Mouse (Mus musculus) cerebellum, adult 11-12 months (tissue): Measurements from ENCODE around the gene Ddx6.
"Not testable (repeated sequence)": the region's sequence is repeated elsewhere in the genome, so short reads cannot be mapped to it uniquely, and the experiment has no call there.

Experiments
- DNase-seq: peaks from one replicate; pipeline ENCODE4 v3.0.0; 2022

The Ddx6 gene

DNA sequence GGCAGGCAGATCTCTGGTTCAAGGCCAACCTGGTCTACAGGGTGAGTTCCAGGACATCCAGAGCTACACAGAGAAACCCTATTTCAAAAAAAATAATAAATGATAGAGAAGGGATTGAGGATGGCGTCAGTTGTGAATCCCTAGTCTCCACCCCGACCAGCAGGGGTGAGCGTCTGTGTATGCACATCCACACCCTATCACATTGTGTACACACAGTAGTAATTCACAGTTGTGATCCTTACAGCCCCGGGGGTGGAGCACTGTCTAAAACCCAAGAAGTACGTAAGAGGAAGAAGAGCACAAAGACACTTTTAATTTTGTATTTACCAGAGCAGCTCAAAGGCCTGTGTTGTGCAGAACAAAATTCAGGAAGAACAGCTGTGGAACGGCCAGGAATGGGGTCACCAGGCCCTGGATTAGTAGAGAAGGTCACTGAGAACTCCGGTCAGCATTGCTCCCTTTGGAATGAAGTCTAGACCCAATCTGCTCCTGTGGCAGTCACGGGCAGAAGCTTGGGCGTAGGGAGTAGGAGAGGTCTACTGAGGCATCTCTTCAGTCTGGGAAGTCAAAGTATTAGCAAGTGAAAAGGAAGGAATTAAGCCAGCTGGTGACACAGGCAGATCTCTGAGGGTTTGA lies 9.7 kb upstream of the Ddx6 start:
- DNase-seq, result no peak

DNA sequence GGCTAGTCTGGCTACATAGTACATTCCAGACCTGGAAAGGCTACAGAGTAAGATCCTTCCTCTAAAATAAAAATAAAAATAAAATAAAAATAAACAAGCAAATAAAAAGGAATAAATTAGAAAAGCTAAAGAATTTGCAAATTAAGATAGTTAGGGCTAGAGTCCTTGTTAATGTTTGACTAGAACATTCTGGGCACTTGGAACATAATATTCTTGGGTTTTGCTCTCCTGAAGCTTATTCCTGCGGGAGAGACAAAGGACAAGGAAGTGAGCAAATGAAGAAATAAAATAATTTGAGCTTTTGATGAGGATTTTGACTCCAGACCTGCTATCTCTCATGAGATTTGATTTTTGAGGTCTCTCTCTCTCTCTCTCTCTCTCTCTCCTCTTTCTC lies 9.2 kb upstream of the Ddx6 start:
- no peak for DNase-seq

DNA sequence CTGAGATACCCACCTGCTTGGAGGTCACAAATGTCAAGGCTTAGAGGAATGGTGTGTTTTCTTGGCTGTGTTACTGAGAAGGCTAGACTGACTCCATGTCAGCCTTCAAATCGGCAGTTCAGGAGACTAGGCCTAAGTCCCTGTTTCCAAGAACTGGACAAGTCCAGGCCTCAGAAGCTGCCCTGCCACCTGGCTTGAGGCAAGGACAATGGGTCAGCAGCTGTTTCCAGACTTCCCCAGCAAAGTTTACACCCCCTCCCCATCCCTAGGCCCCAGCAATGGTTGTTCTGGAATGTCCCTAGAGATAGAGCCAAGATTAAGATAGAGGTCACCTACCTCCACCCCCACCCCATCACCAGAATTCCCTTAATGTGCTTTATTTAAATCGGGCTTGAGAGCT lies 7.0 kb upstream of the Ddx6 start:
- no peak for DNase-seq

DNA sequence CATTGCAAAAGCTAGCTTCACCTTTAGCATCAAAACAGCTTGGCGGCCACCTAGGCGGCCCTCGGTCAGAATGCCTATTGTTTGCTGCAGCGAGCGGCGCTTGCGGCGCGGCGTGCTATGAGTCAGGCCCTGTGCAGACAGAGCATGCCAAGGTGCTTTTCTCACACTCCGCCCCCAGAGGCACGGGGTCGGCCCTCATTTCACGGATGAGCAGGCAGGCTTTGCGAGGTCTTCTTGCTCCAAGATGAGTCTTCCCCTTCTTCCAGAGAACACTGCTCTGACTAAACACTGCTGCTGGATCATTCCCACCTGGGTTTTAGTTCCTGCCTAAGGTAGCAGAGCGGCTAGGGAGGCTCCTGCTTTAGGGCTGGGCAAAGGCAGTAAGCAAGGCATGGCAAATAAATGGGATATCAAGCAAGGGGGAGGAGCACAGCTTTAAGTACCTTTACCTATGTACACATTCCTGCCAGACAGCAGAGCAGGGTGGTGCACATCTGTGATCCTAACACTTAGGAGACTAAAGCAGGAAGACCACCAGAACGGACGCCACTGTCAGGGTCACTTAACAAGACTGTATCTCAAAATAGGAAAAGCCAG lies 5.7 kb upstream of the Ddx6 start:
- DNase-seq, result peak; percentile 57

DNA sequence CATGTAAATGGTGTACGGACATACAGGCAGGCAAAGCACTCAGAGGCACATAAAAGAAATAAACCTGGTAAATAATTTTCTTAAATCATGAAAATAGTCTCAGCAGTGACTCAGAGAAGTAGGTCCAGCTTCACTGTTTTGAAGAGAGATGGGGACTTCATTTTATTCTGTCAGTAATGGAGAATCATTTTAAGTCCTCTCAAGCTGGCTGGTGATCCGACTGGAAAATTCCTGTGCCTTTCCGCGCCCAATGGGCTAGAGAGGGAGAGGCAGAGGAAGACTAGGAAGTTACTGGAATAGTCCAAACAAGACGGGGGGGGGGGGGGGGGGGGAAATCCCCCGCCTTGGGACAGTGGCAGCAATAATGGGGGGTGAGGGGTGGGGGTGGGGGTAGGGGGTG lies 5.1 kb upstream of the Ddx6 start:
- no peak for DNase-seq

DNA sequence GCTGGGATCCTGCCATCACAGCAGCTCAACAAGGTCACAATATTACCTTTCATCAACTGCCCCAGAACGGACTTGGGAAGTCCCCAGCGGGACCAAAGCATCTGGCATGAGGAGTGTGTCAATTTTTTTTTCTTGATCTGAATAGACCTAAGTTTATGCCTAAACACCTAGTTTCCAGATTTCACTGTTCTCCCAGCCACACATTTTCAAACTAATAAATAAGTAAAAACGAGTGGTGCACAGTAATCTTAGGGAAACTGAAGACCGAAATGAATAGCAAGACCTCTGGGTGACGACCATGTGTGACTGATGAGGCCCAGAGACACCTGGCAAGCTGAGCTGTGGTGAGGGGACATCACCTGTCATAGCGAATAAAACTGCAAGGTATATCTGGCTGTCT lies 3.9 kb upstream of the Ddx6 start:
- no peak for DNase-seq

DNA sequence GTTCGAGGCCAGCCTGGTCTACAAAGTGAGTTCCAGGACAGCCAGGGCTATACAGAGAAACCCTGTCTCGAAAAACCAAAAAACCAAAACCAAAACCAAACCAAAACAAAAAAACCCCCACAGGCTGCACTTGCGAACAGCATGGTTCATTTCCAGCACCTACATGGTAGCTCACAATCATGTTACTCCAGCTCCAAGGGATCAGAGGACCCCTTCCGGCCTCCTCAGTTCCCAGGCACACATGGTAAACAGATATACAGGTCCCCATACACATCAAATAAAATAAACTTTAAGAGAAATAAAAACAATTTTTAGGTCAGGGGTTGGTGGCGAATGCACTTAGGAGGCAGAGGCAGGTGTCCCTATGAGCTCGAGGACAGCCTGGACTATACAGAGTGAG lies 1.9 kb upstream of the Ddx6 start:
- DNase-seq, result no peak

DNA sequence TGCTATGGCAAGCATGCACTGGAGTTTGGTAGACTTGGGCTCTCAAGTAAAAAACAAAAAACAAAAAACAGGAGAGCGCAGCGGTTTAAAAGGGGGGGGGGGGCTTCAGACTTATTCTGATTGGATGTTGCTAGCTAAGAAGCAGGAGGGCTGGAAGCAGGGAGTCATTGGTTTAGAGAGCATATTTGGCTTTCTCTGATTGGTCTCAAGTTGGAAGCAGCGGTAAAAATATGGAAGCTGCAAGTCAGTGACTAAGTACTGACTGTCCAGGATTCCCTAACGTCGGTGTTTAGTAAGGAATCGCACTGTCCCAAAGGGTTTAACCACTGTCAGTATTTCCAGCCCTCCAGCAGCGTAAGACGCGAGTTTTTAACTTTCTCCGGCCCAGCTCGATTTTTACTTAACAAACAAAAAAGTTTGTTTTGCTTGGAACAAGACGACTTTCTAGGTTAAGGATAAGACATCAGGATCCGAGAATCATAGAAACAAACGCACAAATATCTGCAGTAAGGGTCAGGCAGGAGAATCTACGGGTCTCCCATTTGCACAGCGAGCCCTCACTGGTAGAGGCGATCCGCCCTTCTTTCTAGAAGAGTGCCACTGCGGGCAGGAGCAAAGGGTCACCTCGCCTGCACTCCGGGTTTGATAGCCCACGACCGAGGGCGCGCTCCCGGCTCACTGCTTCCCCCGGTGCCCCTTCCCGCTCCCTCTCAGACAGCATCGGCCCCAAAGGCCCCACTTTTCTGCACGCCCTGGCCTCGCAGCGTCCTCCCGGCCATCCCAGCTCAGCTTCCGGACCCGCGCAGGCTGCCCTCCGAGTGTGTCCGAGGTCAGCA lies 1.0 kb upstream of the Ddx6 start:
- DNase-seq, result no peak

DNA sequence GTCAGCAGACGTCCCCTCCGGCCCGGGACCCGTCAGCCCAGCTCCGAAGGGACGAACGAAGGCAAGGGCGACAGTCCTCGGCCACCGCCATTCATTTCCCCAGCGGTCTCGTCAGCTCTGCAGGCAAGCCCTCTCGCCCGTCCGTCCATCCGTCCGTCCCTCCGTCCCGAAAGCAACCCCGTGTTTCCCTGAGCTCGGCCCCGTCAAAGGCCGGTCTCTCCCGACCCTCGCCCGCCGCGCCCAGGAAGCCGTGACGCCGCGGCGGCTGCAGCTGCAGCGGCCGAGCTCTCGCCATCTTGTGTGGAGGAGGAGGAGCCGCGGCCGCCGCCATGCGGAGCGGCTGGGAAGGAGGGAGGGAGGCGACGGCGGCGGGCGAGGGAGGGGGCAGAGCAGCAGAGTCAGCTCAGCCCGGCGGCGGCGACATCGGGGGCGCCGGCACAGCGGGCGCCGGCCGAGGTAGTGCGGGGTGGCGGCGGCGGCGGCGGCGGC lies 358 bp upstream of the Ddx6 start:
- peak; percentile 82 for DNase-seq

DNA sequence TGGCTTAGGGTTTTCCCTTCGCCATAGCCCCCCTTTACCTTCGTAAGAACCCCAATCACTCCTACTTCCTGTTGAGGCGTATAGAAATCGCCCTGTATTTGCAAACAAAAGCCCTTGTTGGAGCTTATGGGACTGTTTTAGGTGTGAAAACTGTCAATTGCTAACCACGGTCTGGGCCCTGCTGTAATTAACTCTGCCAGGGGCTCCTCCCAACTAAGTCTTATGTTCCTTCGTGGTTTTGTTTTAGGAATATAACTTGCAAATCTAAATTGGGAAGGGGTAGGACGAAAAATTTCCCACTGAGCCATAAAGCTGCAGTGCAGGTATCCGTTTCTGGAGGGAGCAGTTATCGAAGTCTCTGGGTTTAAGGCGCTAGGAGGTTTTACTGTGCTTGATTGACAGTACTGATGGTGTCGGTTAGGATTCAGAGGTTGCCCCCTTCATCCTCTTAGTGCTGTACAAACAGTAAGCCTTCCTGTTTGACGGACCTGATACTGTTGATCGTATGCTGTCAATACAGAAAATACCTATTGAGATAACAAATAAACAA lies 999 bp downstream of the Ddx6 start:
- DNase-seq, result no peak

DNA sequence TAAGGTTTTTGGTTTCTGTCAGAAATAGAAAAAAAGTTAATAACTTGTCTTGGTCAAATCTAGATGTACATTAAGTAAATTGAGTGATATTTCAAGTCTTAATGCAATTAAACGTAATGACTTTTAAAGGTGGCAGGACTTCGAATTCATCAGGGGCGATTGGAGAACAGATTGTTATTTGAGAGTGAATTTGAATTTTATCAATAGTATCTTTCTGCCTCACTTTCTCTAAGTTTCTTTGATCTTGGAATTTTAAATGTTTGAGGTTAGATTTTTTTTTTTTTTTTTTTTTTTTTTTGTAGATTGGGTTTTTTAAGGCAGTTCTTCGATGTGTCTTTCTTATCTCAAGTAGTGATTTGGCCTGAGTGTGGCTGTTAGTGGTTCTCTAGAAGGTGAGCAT lies 2.0 kb downstream of the Ddx6 start:
- DNase-seq, result no peak

DNA sequence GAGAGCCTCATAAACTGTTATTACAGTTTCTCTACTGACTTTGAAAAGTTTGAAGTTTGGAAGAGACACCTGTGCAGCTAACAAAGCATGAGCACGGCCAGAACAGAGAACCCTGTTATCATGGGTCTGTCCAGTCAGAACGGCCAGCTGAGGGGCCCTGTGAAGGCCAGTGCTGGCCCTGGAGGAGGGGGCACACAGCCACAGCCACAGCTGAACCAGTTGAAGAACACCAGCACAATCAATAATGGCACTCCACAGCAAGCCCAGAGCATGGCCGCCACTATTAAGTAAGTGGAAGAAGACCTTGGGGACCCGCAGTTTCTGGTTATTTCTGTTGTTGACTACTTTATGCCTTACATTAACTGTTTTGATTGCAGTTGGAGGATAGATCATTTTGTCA lies 2.6 kb downstream of the Ddx6 start:
- no peak for DNase-seq

DNA sequence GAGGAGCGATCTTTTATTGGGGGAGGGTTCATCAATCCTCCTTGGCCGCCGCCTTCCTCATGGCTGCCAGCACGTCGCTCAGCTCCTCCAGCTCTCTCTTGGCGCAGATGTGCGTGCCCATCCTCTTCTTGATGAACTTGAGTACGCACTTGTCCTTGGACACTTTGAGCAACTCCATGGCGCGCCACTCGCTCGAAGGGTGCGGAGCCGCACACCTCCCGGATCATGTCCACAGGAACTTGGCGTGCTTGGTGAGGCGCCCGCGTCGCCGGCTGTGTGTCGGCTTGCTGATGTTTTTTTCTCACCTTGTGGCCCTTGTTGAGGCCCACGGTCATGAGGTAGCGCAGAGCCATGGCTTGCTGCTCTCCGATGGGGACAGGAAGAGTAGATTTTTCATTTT lies 5.7 kb downstream of the Ddx6 start:
- DNase-seq, result no peak

DNA sequence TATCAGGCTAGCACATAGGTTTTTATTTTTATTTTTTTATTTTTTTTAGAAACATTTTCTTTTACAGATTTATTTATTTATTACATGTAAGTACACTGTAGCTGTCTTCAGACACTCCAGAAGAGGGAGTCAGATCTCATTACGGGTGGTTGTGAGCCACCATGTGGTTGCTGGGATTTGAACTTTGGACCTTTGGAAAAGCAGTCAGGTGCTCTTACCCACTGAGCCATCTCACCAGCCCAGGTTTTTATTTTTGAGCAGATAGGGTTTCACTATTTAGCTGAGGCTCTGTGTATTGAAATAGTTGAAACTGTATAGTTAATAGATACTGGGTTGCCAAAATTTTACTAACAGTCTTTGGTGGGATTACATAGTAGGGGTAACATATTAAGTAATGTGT lies 8.4 kb downstream of the Ddx6 start:
- DNase-seq, result not testable (repeated sequence)

DNA sequence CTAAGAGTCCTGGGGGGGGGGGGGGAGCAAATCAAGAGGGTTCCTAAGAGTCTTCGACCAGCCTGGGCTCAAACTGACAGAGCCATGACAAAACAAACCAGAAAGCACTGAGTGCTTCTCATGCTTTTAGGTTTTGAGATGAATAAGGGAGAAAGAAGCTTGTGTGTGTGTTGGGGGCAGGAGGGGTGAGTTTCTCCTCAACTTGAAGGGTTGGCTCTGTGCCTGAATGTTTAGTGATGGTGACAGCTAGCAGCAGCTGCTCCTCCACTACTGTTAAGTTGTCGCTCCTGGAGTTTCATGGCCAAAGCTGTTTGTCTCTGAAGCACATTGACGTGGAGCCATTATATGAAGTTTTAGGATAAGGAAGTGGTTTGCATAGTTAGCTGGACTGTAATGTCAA lies 16.4 kb downstream of the Ddx6 start:
- no peak for DNase-seq

DNA sequence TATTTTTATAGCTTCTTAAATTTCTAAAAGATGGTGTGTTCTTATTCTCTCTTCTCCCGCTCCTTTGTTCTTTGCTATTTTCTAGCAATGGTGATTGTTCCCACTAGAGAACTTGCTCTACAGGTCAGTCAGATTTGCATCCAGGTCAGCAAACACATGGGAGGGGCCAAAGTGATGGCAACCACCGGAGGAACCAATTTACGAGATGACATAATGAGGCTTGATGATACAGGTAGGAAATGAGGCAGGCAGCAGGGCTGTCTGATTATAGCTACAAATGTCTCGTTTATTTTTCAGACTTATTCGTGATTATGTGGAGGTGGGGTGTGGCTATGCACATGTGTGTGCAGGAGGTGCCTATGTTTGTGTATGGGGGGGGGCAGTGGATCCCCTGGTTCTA lies 19.7 kb downstream of the Ddx6 start:
- no peak for DNase-seq

DNA sequence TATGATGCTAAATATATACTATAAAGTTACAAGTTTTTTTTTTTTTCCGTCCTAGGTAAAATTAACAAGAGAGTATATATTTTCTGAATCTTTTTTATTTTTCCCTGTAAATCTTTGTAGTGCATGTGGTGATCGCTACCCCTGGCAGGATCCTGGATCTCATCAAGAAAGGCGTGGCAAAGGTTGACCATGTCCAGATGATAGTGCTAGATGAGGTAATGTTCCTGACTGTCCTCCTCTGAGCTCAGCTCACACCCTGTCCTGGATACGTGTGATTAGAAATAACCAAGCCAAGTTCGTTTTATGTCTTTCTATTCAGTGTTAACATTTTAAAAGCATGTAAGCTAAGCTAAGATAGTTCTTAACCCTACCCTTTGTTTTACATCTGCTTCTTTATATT lies 21.6 kb downstream of the Ddx6 start:
- no peak for DNase-seq

DNA sequence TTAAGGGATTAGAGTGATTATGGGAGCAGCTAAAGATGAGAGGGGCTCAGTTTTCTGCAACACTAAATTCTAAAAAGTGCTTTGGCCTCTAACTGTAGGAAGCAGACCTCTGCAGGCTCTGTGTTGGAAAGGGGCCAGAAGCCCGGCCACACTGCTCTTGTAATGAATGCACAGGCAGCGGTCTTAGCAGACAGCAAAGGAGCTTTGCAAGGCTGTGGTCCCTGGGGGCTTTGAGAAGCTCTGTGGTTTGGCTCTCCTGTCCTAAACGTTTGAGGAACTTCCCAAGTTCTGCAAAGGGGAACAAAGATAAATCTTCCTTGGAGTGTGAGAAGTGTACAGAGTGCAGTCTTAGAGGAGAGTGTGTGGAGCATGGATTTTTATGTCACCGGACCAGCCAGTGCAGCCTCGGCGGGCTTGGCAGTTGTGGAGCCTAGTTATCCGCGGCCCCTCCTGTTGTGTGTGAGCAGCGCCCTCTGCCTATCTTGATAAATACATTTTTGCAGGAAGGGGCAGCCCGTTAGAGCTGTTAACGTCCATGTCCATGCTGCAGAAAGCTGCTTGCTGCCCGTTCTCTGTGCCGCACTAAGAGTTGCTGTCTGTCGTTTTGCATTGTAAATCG lies 33.0 kb downstream of the Ddx6 start:
- DNase-seq, result no peak

DNA sequence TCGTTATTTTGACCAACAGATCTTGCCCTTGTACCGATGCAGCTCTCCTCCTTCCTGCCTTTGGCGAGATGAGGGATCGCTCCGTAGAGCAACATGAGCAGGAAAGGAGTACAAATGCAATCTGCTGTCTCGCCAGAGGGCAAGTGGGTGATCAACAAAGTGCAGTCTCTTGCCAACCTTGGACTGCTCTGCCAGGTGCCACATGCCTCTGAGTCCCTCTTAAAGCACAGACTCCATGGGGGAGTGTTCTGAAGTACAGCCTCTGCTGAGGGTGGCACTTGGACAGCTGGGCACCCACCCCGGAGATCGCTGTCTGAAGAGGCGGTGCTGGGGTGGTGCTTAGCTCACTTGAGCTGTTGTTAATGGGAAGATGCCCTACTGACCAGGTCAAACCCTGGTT lies 34.0 kb downstream of the Ddx6 start:
- DNase-seq, result peak; percentile 55

DNA sequence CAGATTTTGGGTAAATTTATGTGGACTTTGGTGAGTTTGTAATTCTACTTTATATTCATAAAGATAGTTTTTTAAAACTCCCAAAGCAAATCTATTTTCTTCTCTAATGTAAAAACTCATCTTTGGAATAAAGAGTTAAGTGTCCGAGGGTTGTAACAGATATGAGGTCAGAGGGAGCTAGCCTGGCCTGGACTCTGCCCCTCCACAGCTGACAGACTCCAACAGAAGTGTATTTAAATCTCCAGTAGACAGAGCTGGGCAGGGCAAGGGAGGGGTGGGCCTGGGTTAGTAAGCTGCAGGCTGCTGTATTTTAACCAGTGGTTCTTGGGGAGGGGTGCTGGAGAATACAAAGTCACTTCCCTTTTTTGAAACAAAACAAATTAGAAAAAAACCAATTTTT lies 35.3 kb downstream of the Ddx6 start:
- DNase-seq, result not testable (repeated sequence)

DNA sequence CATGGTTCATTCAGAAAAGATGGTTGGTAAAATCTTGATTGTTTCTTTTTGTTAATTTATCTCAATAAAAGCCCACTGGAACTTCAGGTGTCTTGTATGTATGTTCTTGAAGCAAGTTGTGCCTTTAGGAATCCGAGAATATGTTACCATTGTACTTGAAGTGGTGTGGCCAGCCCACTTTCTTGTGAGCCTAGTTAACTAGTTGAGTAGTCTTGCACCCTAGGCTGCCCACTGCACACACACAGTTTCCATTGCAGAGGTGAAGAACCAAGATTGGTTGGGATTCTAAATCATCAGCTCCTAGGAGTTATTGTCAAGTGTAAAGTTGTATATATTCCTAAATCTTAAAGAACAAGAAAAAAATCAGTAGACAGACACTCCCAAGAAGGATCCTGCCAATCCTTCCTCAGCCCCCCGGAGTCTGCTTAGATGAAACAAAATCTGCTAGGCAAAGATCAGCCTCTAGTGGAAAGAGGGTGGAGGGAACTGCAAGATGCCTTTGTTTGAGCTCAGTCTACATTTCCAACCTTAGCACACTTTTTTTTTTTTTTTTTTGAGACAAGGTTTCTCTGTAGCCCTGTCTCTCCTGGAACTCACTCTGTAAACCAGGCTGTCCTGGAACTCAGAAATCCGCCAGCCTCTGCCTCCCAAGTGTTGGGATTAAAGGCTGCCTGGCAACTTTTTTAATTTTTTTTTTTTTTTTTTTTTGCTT lies 36.1 kb downstream of the Ddx6 start:
- no peak for DNase-seq

DNA sequence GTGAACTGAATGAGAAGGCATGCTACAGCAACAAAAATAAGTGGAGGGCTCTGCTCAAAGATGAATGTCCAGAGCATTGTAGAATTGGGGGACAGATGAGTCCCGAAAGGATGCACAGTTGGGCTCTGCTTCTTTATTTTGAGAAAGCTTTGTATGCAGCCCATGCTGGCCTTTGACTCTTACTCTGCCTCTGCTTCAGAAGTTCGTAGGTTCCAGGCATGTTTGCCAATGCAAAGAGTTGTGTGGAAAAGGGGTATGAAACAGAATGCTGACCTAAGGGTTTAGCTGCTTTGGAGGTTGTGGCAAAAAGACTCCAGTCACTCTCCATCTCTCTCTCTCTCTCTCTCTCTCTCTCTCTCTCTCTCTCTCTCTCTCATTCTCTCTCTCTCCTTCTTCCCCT lies 36.9 kb downstream of the Ddx6 start:
- no peak for DNase-seq

DNA sequence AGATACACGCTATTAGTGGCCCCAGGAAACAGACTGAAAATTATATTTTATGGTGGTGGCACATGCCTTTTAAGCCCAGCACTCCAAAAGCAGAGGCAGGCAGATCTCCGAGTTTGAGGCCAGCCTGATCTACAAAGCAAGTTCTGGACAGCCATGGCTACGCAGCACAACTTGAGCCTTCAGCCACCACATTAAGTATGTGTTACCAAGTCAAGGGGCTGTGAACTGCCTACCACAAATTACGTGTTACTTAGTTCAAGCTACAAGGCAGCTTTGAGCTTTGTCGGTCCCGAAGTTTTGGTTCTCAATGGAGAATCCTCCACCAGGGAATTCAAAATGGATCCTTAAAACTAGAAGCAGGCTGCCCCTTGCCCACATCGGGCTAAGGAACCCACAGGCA lies 38.4 kb downstream of the Ddx6 start:
- DNase-seq, result no peak
